Mouse (Mus musculus) heart, adult 2 months (tissue): ENCODE results near the gene Lman2. TPM values are rescaled to one million over a fixed set of nuclear protein-coding genes. Genes with fewer than 3 reads are reported as not detected.
A peak's percentile ranks its signal among the peaks of the same experiment; 100 is the strongest.

ENCODE experiments used
- DNase-seq, 2 experiments: peaks; one replicate each; pipeline ENCODE4 v3.0.0; 2021
- H3K27ac ChIP-seq: fragments of 200-600 bp; 2 replicates; pipeline ENCODE4 v1.8.1; 2022
- H3K27me3 ChIP-seq: fragments of 200-500 bp; 2 replicates; pipeline ENCODE4 v1.6.1; 2012; ENCODE audit warnings: mild to moderate bottlenecking, low read length, inconsistent platforms, mixed read lengths; ENCODE audit not compliant: control insufficient read depth, insufficient read depth
- H3K36me3 ChIP-seq: fragments of 200-500 bp; 2 replicates; pipeline ENCODE4 v1.6.1; 2012; ENCODE audit warnings: low read length, inconsistent platforms; ENCODE audit not compliant: control insufficient read depth, insufficient read depth
- H3K4me1 ChIP-seq: fragments of 200-500 bp; 2 replicates; pipeline ENCODE4 v1.6.1; 2011; ENCODE audit warnings: low read length; ENCODE audit not compliant: control insufficient read depth, insufficient read depth
- H3K4me3 ChIP-seq: fragments of 200-600 bp; 2 replicates; pipeline ENCODE4 v1.8.1; 2022
- H3K79me2 ChIP-seq: fragments of 200-500 bp; replicated peaks from 2 replicates; pipeline ENCODE4 v1.6.1; 2012; ENCODE audit warnings: mild to moderate bottlenecking, inconsistent platforms, low read length, moderate library complexity, mixed read lengths; ENCODE audit not compliant: control insufficient read depth, insufficient read depth
- H3K9ac ChIP-seq: fragments of 200-500 bp; 2 replicates; pipeline ENCODE4 v1.6.1; 2012; ENCODE audit warnings: low read depth, mild to moderate bottlenecking, control low read depth, inconsistent platforms, low read length, mixed read lengths
- CTCF ChIP-seq: fragments of 200-600 bp; IDR thresholded peaks from 2 replicates; pipeline ENCODE4 v1.8.1; 2022; ENCODE audit warnings: antibody characterized with exemption, mild to moderate bottlenecking, moderate library complexity
- EP300 ChIP-seq: fragments of 200-500 bp; IDR thresholded peaks from 2 replicates; pipeline ENCODE4 v1.6.1; 2011; ENCODE audit warnings: low read depth, low read length, control low read depth; ENCODE audit not compliant: insufficient read depth
- POLR2A ChIP-seq: fragments of 200-500 bp; IDR thresholded peaks from 2 replicates; pipeline ENCODE4 v1.6.1; 2011; ENCODE audit warnings: mild to moderate bottlenecking, low read depth, low read length, control low read depth; ENCODE audit not compliant: insufficient read depth
- WGBS: fragments of 180-500 bp; shearing (Covaris S2); methylation state at CpG from one replicate; pipeline ENCODE4 v1.1.7; 2018; 5-methylcytosine and 5-hydroxymethylcytosine counted together
- intact Hi-C: fragments of 180-260 bp; cut with DNase I; formaldehyde crosslinking; loops from one replicate; pipeline ENCODE4 v1.15.1; 2025
- polyA plus RNA-seq: library from polyadenylated mRNA; depleted of rRNA; stranded (reverse); fragments of >200 nt; gene quantifications from 2 replicates; pipeline ENCODE4 v1.2.3, GENCODE M21; 2012
- total RNA-seq, 2 experiments: library from RNA; stranded (reverse); gene quantifications; 2 replicates each; pipeline ENCODE4 v1.2.3; 2021

The Lman2 gene
- total and polyA plus RNA-seq, 3 experiments = 50.5 to 52.6 (median 52.2) TPM

DNA sequence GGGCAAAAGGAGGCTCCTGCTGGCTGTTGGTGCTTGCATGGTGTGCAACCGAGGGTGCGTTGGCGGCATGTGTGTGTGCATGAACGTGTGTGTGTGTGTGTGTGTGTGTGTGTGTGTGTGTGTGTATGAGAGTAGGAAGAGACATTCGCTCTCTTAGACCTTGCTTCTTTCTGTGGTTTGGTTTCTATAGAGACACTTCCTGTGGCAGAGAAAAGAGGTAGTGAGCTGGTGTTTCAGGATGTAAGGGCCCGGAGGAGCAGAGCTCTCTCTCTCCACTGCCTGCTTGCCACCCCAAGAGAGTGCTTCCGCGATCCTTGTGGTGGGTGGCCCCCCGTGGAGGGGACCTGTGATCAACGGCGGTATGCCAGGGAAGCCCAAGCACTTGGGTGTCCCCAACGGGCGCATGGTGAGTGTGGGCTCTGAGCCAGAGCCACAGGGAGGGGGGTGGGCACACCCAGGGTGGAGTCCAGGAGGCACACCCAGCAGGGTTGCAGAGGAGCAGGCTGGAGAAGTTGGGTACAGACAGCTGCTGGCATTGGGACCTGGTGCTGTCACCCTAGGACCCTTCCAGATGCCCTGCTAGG is 7.0 kb upstream of the Lman2 start, which contains the start of gene Rgs14:
Gene Rgs14 (plus strand): TSS at position 202 of the 584 bp plus-strand sequence.
- TF ChIP-seq POLR2A (no peak), EP300 (no peak), CTCF (no peak)
- Histone ChIP-seq H3K4me1 (no peaks in the 10 kb centered on the region; the same call in 1 of the 2 replicates), H3K4me3 (no peak within 1 kb of the TSS), H3K27me3 (no peaks in the 10 kb centered on the region), H3K79me2 (no peaks in the 10 kb centered on the region), H3K36me3 (no peaks in the 10 kb centered on the region), H3K27ac (peak within 1 kb of the TSS; percentile 7; the same call in 1 of the 2 replicates), H3K9ac (no peak within 1 kb of the TSS)
- intact Hi-C loops = no loop called here
- peak; percentile 45 to 57 for DNase-seq
- WGBS = 20% methylated on average over 13 of the region's 13 CpGs

DNA sequence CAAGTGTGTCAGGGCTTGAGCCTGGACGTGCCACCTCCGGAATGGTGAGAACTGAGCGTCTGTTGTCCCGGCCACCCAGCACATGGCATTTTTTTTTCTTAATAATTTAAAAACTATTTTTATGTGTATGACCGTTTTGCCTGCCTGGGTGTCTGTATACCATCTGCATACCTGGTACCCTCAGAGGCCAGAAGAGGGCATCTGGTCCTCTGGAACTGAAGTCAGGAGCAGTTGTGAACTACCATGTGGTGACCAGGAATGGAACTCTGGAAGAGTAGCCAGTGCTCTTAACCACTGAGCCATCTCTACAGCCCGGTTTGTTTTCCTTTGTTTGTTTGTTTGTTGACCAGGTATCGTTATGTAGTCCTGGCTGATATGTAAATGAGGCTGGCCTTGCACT is 5.8 kb upstream of the Lman2 start:
- Histone ChIP-seq H3K79me2 (no peaks in the 10 kb centered on the region), H3K9ac (no peak overlapping the region), H3K27me3 (no peaks in the 10 kb centered on the region), H3K4me3 (no peak overlapping the region), H3K27ac (no peak overlapping the region), H3K4me1 (no peaks in the 10 kb centered on the region; the same call in 1 of the 2 replicates), H3K36me3 (no peaks in the 10 kb centered on the region)
- no peak for DNase-seq
- intact Hi-C loops = no loop called here
- WGBS = 72% methylated on average over 7 of the region's 7 CpGs
- TF ChIP-seq EP300 = no peak
- TF ChIP-seq CTCF = no peak
- TF ChIP-seq POLR2A = no peak

DNA sequence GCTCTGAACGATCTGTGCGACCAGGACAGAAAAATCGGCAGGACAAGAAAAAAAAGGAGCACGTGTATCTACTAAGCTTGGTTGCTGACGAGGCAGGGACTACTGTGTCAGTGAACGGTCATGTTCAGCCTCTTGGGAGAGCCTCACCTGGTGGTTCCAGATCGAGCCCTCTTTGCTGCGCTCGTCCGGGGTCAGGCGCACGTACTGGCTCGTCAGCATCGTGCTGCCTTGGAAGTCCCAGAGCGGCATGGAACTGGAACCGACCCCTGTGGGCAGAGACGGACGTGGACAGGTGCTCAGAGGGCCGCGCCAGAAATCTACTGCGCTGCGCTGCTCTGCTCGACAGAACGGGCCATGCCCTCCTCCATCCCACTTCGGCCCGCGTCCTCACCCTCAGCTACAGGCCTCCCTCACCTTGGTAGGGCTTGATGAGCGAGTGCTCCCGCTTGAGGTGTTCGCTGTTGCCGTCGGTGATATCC is 570 bp downstream of the Lman2 start:
- intact Hi-C loops = loop anchor here (2.0 kb wide), 2 partner anchors 33 to 231 kb away; partner anchors contain the start of gene Mxd3
- H3K27me3 ChIP-seq = no peaks in the 10 kb centered on the region
- peak overlapping the region; percentile 91 for H3K27ac ChIP-seq
- H3K79me2 ChIP-seq = peaks cover 7% of the 10 kb centered on the region
- H3K4me3 ChIP-seq = peak overlapping the region; percentile 97
- WGBS = under 1% methylated on average over 32 of the region's 32 CpGs
- H3K9ac ChIP-seq = peak overlapping the region; percentile 93
- TF ChIP-seq CTCF (no peak), POLR2A (no peak), EP300 (no peak)
- peaks cover 8% of the 10 kb centered on the region for H3K36me3 ChIP-seq
- DNase-seq = no peak
- peaks cover 7% of the 10 kb centered on the region; the same call in 1 of the 2 replicates for H3K4me1 ChIP-seq

DNA sequence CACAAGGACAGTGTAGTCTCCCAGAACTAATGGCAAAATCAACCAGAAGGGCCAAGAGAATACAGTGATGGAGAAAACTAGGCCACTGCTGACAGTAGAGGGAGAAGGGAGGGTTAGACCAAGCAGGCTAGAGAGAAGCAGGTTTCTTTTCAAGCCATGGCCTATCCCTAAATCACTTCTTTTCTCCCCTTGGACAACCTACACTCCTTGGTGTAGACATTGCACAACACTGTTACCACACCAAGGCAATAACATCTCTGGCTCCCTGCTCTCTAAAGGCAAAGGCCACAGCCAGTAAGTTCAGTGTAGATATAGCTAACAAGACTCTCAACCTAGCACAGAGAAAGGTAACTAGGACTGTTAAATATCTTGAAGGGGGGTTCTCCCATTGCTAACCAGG is 1.4 kb downstream of the Lman2 start:
- H3K79me2 ChIP-seq = peaks cover 7% of the 10 kb centered on the region
- H3K4me3 ChIP-seq = peak overlapping the region; percentile 97; the same call in 1 of the 2 replicates
- no peak overlapping the region for H3K27ac ChIP-seq
- H3K36me3 ChIP-seq = peaks cover 8% of the 10 kb centered on the region
- H3K9ac ChIP-seq = no peak overlapping the region
- TF ChIP-seq CTCF (no peak), EP300 (no peak), POLR2A (no peak)
- H3K4me1 ChIP-seq = peaks cover 7% of the 10 kb centered on the region; the same call in 1 of the 2 replicates
- no peaks in the 10 kb centered on the region for H3K27me3 ChIP-seq
- no peak for DNase-seq
- intact Hi-C loops = no loop called here

DNA sequence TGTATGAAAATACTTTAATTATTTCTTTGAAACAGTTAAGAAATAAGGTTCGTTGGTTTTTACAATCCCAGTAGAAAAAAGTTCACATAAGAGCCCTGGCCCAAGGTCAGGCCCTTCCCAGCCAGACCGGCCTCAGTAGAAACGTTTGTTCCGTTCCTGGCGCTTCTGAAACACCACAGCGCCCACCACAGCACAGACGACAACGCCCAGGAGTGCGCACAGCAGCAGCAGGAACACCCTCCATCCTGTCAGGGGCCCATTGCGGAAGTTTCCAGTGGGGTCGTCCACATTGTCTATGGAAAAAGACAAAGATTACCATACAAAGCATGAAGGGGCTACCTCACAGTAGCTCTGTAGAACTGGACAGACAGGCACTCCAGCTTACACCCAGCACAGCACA is 15.8 kb downstream of the Lman2 start:
- intact Hi-C loops = no loop called here
- no peak overlapping the region for H3K9ac ChIP-seq
- no peaks in the 10 kb centered on the region for H3K36me3 ChIP-seq
- H3K4me1 ChIP-seq = no peaks in the 10 kb centered on the region
- no peak overlapping the region for H3K4me3 ChIP-seq
- no peaks in the 10 kb centered on the region for H3K79me2 ChIP-seq
- WGBS = 67% methylated on average over 11 of the region's 11 CpGs
- DNase-seq = no peak
- TF ChIP-seq EP300 (no peak), CTCF (no peak), POLR2A (no peak)
- H3K27me3 ChIP-seq = no peaks in the 10 kb centered on the region
- no peak overlapping the region for H3K27ac ChIP-seq

DNA sequence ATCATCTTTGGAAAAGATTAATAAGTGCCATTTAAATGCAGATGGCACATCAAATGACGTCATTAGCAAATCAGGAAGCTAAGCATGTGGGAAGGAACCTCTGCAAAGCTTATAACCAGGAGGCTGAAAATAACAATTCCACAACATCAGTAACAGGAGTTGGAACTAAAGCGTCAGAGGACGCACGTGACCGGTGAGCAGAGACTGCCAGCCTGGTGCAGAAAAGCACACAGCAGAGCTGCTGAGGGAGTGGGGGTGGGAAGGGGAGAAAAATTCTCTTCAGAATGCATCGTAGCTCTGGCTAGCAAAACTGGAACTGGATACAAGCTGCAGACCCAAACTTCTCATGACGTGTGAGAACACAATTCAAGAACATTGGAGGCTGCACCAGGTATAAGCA is 18.3 kb downstream of the Lman2 start:
- Histone ChIP-seq H3K4me3 (no peak overlapping the region), H3K4me1 (no peaks in the 10 kb centered on the region), H3K27ac (no peak overlapping the region), H3K36me3 (no peaks in the 10 kb centered on the region), H3K27me3 (no peaks in the 10 kb centered on the region), H3K9ac (no peak overlapping the region), H3K79me2 (no peaks in the 10 kb centered on the region)
- intact Hi-C loops = no loop called here
- DNase-seq = no peak
- TF ChIP-seq CTCF = no peak
- 70% methylated on average over 7 of the region's 7 CpGs for WGBS
